Mouse (Mus musculus): ENCODE measurements around the gene Hist1h3c.

Hist1h3c gene

GRCm38 (mm10) chr13:23708654-23709053, 36.7 kb downstream of the Hist1h3c start:
- CTCF ChIA-PET, result interaction anchor here (0.9 kb wide), 1 partner anchor 24 kb away, joined by 3 read pairs; no protein-coding TSS in a partner anchor

GRCm38 (mm10) chr13:23708041-23708440, 37.4 kb downstream of the Hist1h3c start:
- CTCF ChIA-PET, result interaction anchor here (0.9 kb wide), 1 partner anchor 24 kb away, joined by 3 read pairs; no protein-coding TSS in a partner anchor

- CTCF ChIA-PET, result no interaction called here
Measured at GRCm38 (mm10) chr13:23706771-23707170, 38.6 kb downstream of the Hist1h3c start.

GRCm38 (mm10) chr13:23705751-23706356, 39.5 kb downstream of the Hist1h3c start:
- CTCF ChIA-PET, result no interaction called here

GRCm38 (mm10) chr13:23702801-23703200, 42.6 kb downstream of the Hist1h3c start:
- CTCF ChIA-PET, result interaction anchor here (0.9 kb wide), 1 partner anchor 33 kb away, joined by 4 read pairs; no protein-coding TSS in a partner anchor

- CTCF ChIA-PET, result interaction anchor here (0.7 to 1.1 kb wide), 3 partner anchors 30 to 33 kb away, joined by 3 to 27 read pairs (median 4); no protein-coding TSS in a partner anchor
Measured at GRCm38 (mm10) chr13:23702220-23702619, 43.2 kb downstream of the Hist1h3c start.

GRCm38 (mm10) chr13:23700786-23701520, 44.4 kb downstream of the Hist1h3c start:
- CTCF ChIA-PET, result interaction anchor here (0.6 to 1.2 kb wide), 5 partner anchors 20 to 81 kb away, joined by 4 to 7 read pairs (median 5); no protein-coding TSS in a partner anchor

- CTCF ChIA-PET, result interaction anchor here (0.8 to 1.1 kb wide), 2 partner anchors 35 to 40 kb away, joined by 4 to 5 read pairs; no protein-coding TSS in a partner anchor
Measured at GRCm38 (mm10) chr13:23699767-23700166, 45.6 kb downstream of the Hist1h3c start.

GRCm38 (mm10) chr13:23698996-23699395, 46.4 kb downstream of the Hist1h3c start:
- CTCF ChIA-PET, result no interaction called here

GRCm38 (mm10) chr13:23698300-23698693, 47.1 kb downstream of the Hist1h3c start, which contains the start of gene Hist1h4c:
Gene Hist1h4c, minus strand, starts transcription at chr13:23698454.
- CTCF ChIA-PET, result interaction anchor here (1.2 to 1.5 kb wide), 3 partner anchors 10 to 15 kb away, joined by 5 to 6 read pairs (median 5); partner anchors contain the start of gene Hist1h2ac

GRCm38 (mm10) chr13:23697491-23698299, 47.7 kb downstream of the Hist1h3c start:
- CTCF ChIA-PET, result interaction anchor here (0.6 to 1.5 kb wide), 6 partner anchors 8 to 71 kb away, joined by 3 to 6 read pairs (median 5); partner anchors contain the start of gene Hist1h2ac

GRCm38 (mm10) chr13:23696061-23696474, 49.3 kb downstream of the Hist1h3c start:
- CTCF ChIA-PET, result no interaction called here

GRCm38 (mm10) chr13:23695514-23695913, 49.9 kb downstream of the Hist1h3c start, which contains the start of gene Hist1h1t:
Gene Hist1h1t, plus strand, starts transcription at chr13:23695814.
- CTCF ChIA-PET, result no interaction called here

All from spleen, embryonic (tissue).